9 mouse cellular contexts compared by ENCODE assay signal in genomic region chr4:59546285-59547071, GRCm38 (mm10). TPM values are rescaled to one million over a fixed set of nuclear protein-coding genes. Genes with fewer than 3 reads are reported as not detected.
DNase-seq lines count a peak whose midpoint lies in the region; ATAC-seq and TF ChIP-seq lines count a peak whose summit lies in the region.
"Had no signal": no experiment of that assay in that cellular context is flagged by ENCODE, and none has a peak within 500 bp of the region (broad histone marks: within the 10 kb centered on the region; RNA-seq: fewer than 3 reads in every experiment).

No protein-coding gene starts in this region.

- H3K9ac ChIP-seq in forebrain, postnatal 0 days, result no peak overlapping the region
- H3K9ac ChIP-seq in forebrain, embryonic 15.5 days (replicated peaks), result no peak overlapping the region
- no peak overlapping the region for H3K9ac ChIP-seq in lung, embryonic 14.5 days
- H3K9ac ChIP-seq in neural tube, embryonic 13.5 days, result no peak overlapping the region
- H3K9ac ChIP-seq in forebrain, embryonic 13.5 days, result no peak overlapping the region

- peak overlapping the region; percentile 1; the same call in 1 of the 2 replicates for H3K4me2 ChIP-seq in forebrain, postnatal 0 days (ENCODE audit: low read depth)
- no peak overlapping the region for H3K4me2 ChIP-seq in forebrain, embryonic 15.5 days (replicated peaks)
- peak overlapping the region; percentile 80 for H3K4me2 ChIP-seq in lung, embryonic 14.5 days
- peak overlapping the region; percentile 78 for H3K4me2 ChIP-seq in neural tube, embryonic 13.5 days
- no peak overlapping the region for H3K4me2 ChIP-seq in forebrain, embryonic 13.5 days

- intact Hi-C loops in gastrocnemius, postnatal 36 days (cut with DNase I), result no loop called here

- no peak for DNase-seq in forebrain, postnatal 0 days
- peak; percentile 5 for DNase-seq in lung, embryonic 14.5 days
- DNase-seq in lung, postnatal 10 days, result no peak
- peak; percentile 80 for DNase-seq in induced T-regulatory cell, adult 2 months (ENCODE audit: low read depth)
- DNase-seq in gastrocnemius, postnatal 36 days, result no peak
- DNase-seq: left cerebral cortex, postnatal 4 days had no signal

- H3K36me3 ChIP-seq in forebrain, postnatal 0 days (ENCODE audit: insufficient read depth), result no peaks in the 10 kb centered on the region
- no peaks in the 10 kb centered on the region for H3K36me3 ChIP-seq in forebrain, embryonic 15.5 days
- H3K36me3 ChIP-seq in lung, embryonic 14.5 days (ENCODE audit: insufficient read depth), result no peaks in the 10 kb centered on the region
- no peaks in the 10 kb centered on the region for H3K36me3 ChIP-seq in neural tube, embryonic 13.5 days
- no peaks in the 10 kb centered on the region for H3K36me3 ChIP-seq in forebrain, embryonic 13.5 days (ENCODE audit: poor library complexity, severe bottlenecking)

- no peak for ATAC-seq in forebrain, postnatal 0 days
- ATAC-seq in forebrain, embryonic 15.5 days (replicated peaks), result no peak
- ATAC-seq in lung, embryonic 14.5 days (ENCODE audit: insufficient read depth), result no peak
- no peak for ATAC-seq in neural tube, embryonic 13.5 days (ENCODE audit: low read depth)
- no peak for ATAC-seq in forebrain, embryonic 13.5 days

- H3K9me3 ChIP-seq in forebrain, postnatal 0 days (ENCODE audit: low read length), result no peaks in the 10 kb centered on the region
- no peaks in the 10 kb centered on the region for H3K9me3 ChIP-seq in forebrain, embryonic 15.5 days
- no peaks in the 10 kb centered on the region for H3K9me3 ChIP-seq in lung, embryonic 14.5 days (ENCODE audit: low read depth, low read length)
- no peaks in the 10 kb centered on the region for H3K9me3 ChIP-seq in neural tube, embryonic 13.5 days
- H3K9me3 ChIP-seq in forebrain, embryonic 13.5 days (replicated peaks), result no peaks in the 10 kb centered on the region

- H3K27ac ChIP-seq in forebrain, postnatal 0 days (ENCODE audit: low read depth, low read length), result no peak overlapping the region
- no peak overlapping the region for H3K27ac ChIP-seq in forebrain, embryonic 15.5 days (replicated peaks)
- H3K27ac ChIP-seq in lung, embryonic 14.5 days (ENCODE audit: low read depth), result no peak overlapping the region
- H3K27ac ChIP-seq in neural tube, embryonic 13.5 days (replicated peaks), result no peak overlapping the region
- H3K27ac ChIP-seq in forebrain, embryonic 13.5 days, result no peak overlapping the region

- H3K27me3 ChIP-seq in forebrain, postnatal 0 days (ENCODE audit: insufficient read depth, low read length), result no peaks in the 10 kb centered on the region
- 0 out of 2 replicates have a peak, but pooled peaks cover 4% of the 10 kb centered on the region for H3K27me3 ChIP-seq in forebrain, embryonic 15.5 days
- H3K27me3 ChIP-seq in lung, embryonic 14.5 days (ENCODE audit: insufficient read depth, low read length), result no peaks in the 10 kb centered on the region
- H3K27me3 ChIP-seq in neural tube, embryonic 13.5 days, result no peaks in the 10 kb centered on the region
- H3K27me3 ChIP-seq in forebrain, embryonic 13.5 days, result peaks cover 9% of the 10 kb centered on the region; the same call in 1 of the 2 replicates

- no peak for TF ChIP-seq CTCF in forebrain, postnatal 0 days (IDR thresholded peaks at IDR 0.05; ENCODE audit: low read depth)
- no peak for TF ChIP-seq CTCF in lung, embryonic 14.5 days (IDR thresholded peaks at IDR 0.05; ENCODE audit: low read depth)

- 68% methylated on average over 7 of the region's 7 CpGs for WGBS in forebrain, postnatal 0 days
- 72% methylated on average over 7 of the region's 7 CpGs for WGBS in forebrain, embryonic 15.5 days
- WGBS in lung, embryonic 14.5 days, result 48% methylated on average over 7 of the region's 7 CpGs
- WGBS in neural tube, embryonic 13.5 days, result 61% methylated on average over 7 of the region's 7 CpGs
- WGBS in forebrain, embryonic 13.5 days, result 74% methylated on average over 7 of the region's 7 CpGs

- H3K4me1 ChIP-seq in forebrain, postnatal 0 days (ENCODE audit: insufficient read depth), result no peaks in the 10 kb centered on the region; the same call in 1 of the 2 replicates
- H3K4me1 ChIP-seq in forebrain, embryonic 15.5 days, result peaks cover 9% of the 10 kb centered on the region
- peaks cover 8% of the 10 kb centered on the region; the same call in 1 of the 2 replicates for H3K4me1 ChIP-seq in lung, embryonic 14.5 days (ENCODE audit: insufficient read depth)
- peaks cover 24% of the 10 kb centered on the region for H3K4me1 ChIP-seq in neural tube, embryonic 13.5 days (replicated peaks)
- peaks cover 6% of the 10 kb centered on the region; the same call in 1 of the 2 replicates for H3K4me1 ChIP-seq in forebrain, embryonic 13.5 days

- H3K4me3 ChIP-seq in forebrain, postnatal 0 days (ENCODE audit: low read depth, low read length), result no peak overlapping the region
- no peak overlapping the region for H3K4me3 ChIP-seq in forebrain, embryonic 15.5 days
- H3K4me3 ChIP-seq in lung, embryonic 14.5 days (ENCODE audit: low read depth, low read length), result peak overlapping the region; percentile 94; the same call in 1 of the 2 replicates
- no peak overlapping the region for H3K4me3 ChIP-seq in neural tube, embryonic 13.5 days
- H3K4me3 ChIP-seq in forebrain, embryonic 13.5 days, result no peak overlapping the region

RNA-seq across cellular contexts. Expression of gene Ptbp3, which starts 2.7 kb away (rescaled TPM):
- total RNA-seq in forebrain, postnatal 0 days (2014; rRNA removed), result 30.8 and 33.7 TPM in 2 replicates
- polyA plus RNA-seq in forebrain, postnatal 0 days (2015; fragmentation: Nextera tagmentation; extraction: Ambion mirVana), result 10.3 and 10.9 TPM in 2 replicates
- polyA plus RNA-seq in forebrain, embryonic 15.5 days (2015; fragmentation: Nextera tagmentation; extraction: Ambion mirVana), result 19.3 and 19.5 TPM in 2 replicates
- 69.6 and 74.6 TPM in 2 replicates for polyA plus RNA-seq in lung, embryonic 14.5 days (2014; fragmentation: Nextera tagmentation; extraction: Ambion mirVana)
- polyA plus RNA-seq in neural tube, embryonic 13.5 days (2015; fragmentation: Nextera tagmentation; extraction: Ambion mirVana), result 25.0 and 29.5 TPM in 2 replicates
- polyA plus RNA-seq in forebrain, embryonic 13.5 days (2015; fragmentation: Nextera tagmentation; extraction: Ambion mirVana), result 16.0 and 18.7 TPM in 2 replicates
- 10 to 100 TPM in 1 of 2 experiments, 1 to 10 TPM in 1; 9.4 to 10.1 TPM for total RNA-seq in gastrocnemius, postnatal 36 days (2021)

RNA-seq across cellular contexts. Expression of gene Hsdl2, which starts 34.9 kb away (rescaled TPM):
- 17.2 and 18.1 TPM in 2 replicates for total RNA-seq in forebrain, postnatal 0 days (2014; rRNA removed)
- 21.2 and 24.7 TPM in 2 replicates for polyA plus RNA-seq in forebrain, postnatal 0 days (2015; fragmentation: Nextera tagmentation; extraction: Ambion mirVana)
- 20.7 and 22.2 TPM in 2 replicates for polyA plus RNA-seq in forebrain, embryonic 15.5 days (2015; fragmentation: Nextera tagmentation; extraction: Ambion mirVana)
- 17.7 and 17.9 TPM in 2 replicates for polyA plus RNA-seq in lung, embryonic 14.5 days (2014; fragmentation: Nextera tagmentation; extraction: Ambion mirVana)
- polyA plus RNA-seq in neural tube, embryonic 13.5 days (2015; fragmentation: Nextera tagmentation; extraction: Ambion mirVana), result 50.5 and 50.7 TPM in 2 replicates
- polyA plus RNA-seq in forebrain, embryonic 13.5 days (2015; fragmentation: Nextera tagmentation; extraction: Ambion mirVana), result 24.0 and 26.4 TPM in 2 replicates
- 10 to 100 TPM; 55.1 to 61.0 TPM for total RNA-seq in gastrocnemius, postnatal 36 days (2021)

Comparison
In these comparisons a context has a peak if more than half of its experiments do, and no peak if none do; other contexts are left out.
1. DNase-seq: peak in lung, embryonic 14.5 days (single experiment) and induced T-regulatory cell, adult 2 months (single experiment); none in forebrain, postnatal 0 days (single experiment), lung, postnatal 10 days (single experiment) and gastrocnemius, postnatal 36 days (0 of 2).
2. H3K4me2 ChIP-seq: peak in forebrain, postnatal 0 days (single experiment), lung, embryonic 14.5 days (single experiment) and neural tube, embryonic 13.5 days (single experiment); none in forebrain, embryonic 15.5 days (single experiment) and forebrain, embryonic 13.5 days (single experiment).